Mouse (Mus musculus) neural tube, embryonic 15.5 days (tissue): ENCODE results near the gene Arntl. TPM values are rescaled to one million over a fixed set of nuclear protein-coding genes. Genes with fewer than 3 reads are reported as not detected.

Source experiments
- ATAC-seq: fragments of 200-750 bp; cut with Nextera tagmentation; 2 replicates; pipeline ENCODE4 v1.8.0; 2017; ENCODE audit warnings: mild to moderate bottlenecking, moderate TSS enrichment, moderate library complexity; ENCODE audit not compliant: low FRiP score
- H3K27ac ChIP-seq: fragments of 300-500 bp; sonication (generic); replicated peaks from 2 replicates; pipeline ENCODE4 v1.5.1; 2015; ENCODE audit warnings: mild to moderate bottlenecking, inconsistent platforms
- H3K27me3 ChIP-seq: fragments of 300-500 bp; sonication (generic); replicated peaks from 2 replicates; pipeline ENCODE4 v1.6.1; 2015; ENCODE audit warnings: inconsistent platforms
- H3K36me3 ChIP-seq: fragments of 300-500 bp; sonication (generic); 2 replicates; pipeline ENCODE4 v1.6.1; 2015; ENCODE audit warnings: inconsistent platforms
- H3K4me1 ChIP-seq: fragments of 300-500 bp; sonication (generic); 2 replicates; pipeline ENCODE4 v1.6.1; 2015; ENCODE audit warnings: inconsistent platforms
- H3K4me2 ChIP-seq: fragments of 300-500 bp; sonication (generic); 2 replicates; pipeline ENCODE4 v1.6.1; 2015; ENCODE audit warnings: inconsistent platforms, mild to moderate bottlenecking, moderate library complexity
- H3K4me3 ChIP-seq: fragments of 300-500 bp; sonication (generic); replicated peaks from 2 replicates; pipeline ENCODE4 v1.5.1; 2015; ENCODE audit warnings: mild to moderate bottlenecking, inconsistent platforms
- H3K9ac ChIP-seq: fragments of 300-500 bp; sonication (generic); replicated peaks from 2 replicates; pipeline ENCODE4 v1.6.1; 2015; ENCODE audit warnings: mild to moderate bottlenecking, inconsistent platforms
- H3K9me3 ChIP-seq: fragments of 300-500 bp; sonication (generic); replicated peaks from 2 replicates; pipeline ENCODE4 v1.6.1; 2016; ENCODE audit warnings: inconsistent platforms
- WGBS: fragments of 180-500 bp; shearing (Covaris S2); methylation state at CpG from one replicate; pipeline ENCODE4 v1.1.7; 2015; ENCODE audit warnings: mixed read lengths; 5-methylcytosine and 5-hydroxymethylcytosine counted together
- polyA plus RNA-seq: library from polyadenylated mRNA; unstranded; fragments of >200 nt; fragmentation: Nextera tagmentation; extraction: Ambion mirVana; gene quantifications from 2 replicates; pipeline ENCODE4 v1.2.1, GENCODE M21; 2015

Gene Arntl
- polyA plus RNA-seq, 1 experiment from 2014 or later, result 14.4 TPM

DNA sequence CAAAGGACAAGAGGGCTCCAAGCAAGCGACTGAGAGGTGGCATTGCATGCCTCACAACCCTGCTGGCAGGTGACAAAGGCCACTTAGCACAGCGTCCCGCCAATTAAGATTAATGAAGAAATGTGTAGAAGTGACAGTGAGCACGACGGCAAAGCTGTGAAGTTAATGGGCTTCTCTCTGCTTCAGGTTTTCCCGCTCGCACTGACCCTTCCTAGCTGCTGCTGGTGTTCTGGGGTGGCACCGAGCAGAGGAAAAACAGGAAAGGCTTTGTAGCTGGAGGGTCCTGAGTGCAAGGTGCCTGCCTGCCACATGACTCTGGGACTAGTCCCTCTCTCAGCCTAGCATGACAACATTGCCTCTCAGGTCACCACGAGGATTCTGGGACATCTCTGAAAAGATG is 18.7 kb upstream of the Arntl start:
- 60% methylated on average over 9 of the region's 9 CpGs for WGBS

DNA sequence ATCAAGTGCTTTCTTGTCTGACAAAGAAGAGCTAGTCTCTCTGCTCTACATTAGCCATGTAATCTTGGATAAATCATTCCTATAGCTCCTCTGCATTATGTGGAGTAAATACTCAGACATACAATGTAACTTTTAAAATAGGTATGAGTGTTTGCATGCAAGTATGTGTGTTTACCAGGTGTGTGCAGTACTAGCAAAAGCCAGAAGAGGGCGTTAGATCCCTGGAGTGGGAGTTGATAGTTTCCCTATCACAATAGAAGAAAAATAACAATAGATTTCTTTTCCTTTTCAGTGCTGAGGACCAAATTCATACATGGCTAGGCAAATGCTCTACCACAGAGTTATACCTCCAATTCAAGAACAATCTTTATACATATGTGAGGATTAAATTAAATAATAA is 15.5 kb upstream of the Arntl start:
- H3K9ac ChIP-seq, result no peak overlapping the region
- H3K36me3 ChIP-seq, result no peaks in the 10 kb centered on the region
- no peak for ATAC-seq
- H3K27ac ChIP-seq, result no peak overlapping the region
- WGBS, result 79% methylated on average over 1 of the region's 1 CpGs
- no peak overlapping the region for H3K4me2 ChIP-seq
- H3K27me3 ChIP-seq, result no peaks in the 10 kb centered on the region
- H3K4me3 ChIP-seq, result no peak overlapping the region
- no peaks in the 10 kb centered on the region for H3K9me3 ChIP-seq
- no peaks in the 10 kb centered on the region for H3K4me1 ChIP-seq

More for the DNA sequence above, 18.7 kb upstream of the Arntl start:
- no peaks in the 10 kb centered on the region for H3K27me3 ChIP-seq
- no peaks in the 10 kb centered on the region for H3K9me3 ChIP-seq
- no peak overlapping the region for H3K27ac ChIP-seq
- no peak overlapping the region for H3K9ac ChIP-seq
- no peaks in the 10 kb centered on the region for H3K36me3 ChIP-seq
- no peak overlapping the region for H3K4me3 ChIP-seq
- no peak overlapping the region for H3K4me2 ChIP-seq
- no peaks in the 10 kb centered on the region for H3K4me1 ChIP-seq
- no peak for ATAC-seq

DNA sequence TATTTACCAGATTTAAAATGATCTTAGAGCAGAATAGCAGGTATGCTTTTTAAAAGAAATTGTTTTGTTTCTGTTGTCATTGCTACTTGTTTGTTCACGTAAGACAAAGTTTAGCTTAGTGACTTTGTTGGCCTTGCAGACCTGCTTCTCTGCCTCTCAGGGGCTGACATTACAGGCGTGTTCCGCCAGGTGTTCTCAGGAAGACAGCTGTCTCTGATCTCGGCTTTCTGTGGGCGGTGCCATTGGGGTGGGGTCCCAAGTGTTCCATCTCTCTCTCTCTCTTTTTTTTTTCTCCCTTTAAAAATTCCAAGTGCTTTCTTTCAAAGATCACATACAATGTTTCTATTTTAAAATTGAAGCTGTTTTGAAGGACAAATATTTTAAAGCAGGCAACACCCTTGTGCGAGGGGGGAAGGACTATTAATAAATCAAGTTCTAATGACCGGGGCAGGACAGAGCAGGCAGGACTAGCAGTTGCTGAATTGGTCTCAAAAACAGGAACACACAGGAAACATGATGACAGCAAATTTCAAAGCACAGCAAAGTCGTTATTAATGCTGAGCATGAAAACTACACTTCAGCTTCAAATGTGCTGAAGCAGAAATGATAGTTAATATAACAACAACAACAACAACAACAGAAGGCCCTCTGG is 14.4 kb upstream of the Arntl start:
- H3K9ac ChIP-seq, result no peak overlapping the region
- H3K27me3 ChIP-seq, result no peaks in the 10 kb centered on the region
- WGBS, result 54% methylated on average over 8 of the region's 8 CpGs
- H3K9me3 ChIP-seq, result no peaks in the 10 kb centered on the region
- no peaks in the 10 kb centered on the region for H3K36me3 ChIP-seq
- no peaks in the 10 kb centered on the region for H3K4me1 ChIP-seq
- H3K4me2 ChIP-seq, result no peak overlapping the region
- no peak overlapping the region for H3K4me3 ChIP-seq
- ATAC-seq, result no peak
- H3K27ac ChIP-seq, result no peak overlapping the region

DNA sequence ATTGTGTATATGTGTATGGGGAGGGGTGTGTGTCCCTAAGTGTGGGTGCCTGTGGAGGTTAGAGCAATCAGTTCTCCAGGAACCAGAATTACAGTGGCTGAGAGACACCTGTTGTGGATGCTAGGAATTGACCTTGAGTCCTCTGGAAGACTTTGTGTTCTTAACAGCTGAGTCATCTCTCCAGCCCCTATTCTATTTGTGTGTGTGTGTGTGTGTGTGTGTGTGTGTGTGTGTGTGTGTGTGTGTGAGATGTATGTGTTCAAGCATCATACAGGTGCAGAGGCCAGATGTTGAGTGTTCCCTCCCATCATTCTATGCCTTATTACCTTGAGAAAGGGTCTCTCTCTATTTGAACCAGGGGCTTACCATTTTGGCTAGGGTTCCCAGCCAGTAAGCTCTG is 13.4 kb upstream of the Arntl start:
- Histone ChIP-seq H3K4me2 (no peak overlapping the region), H3K9me3 (no peaks in the 10 kb centered on the region), H3K9ac (no peak overlapping the region), H3K36me3 (no peaks in the 10 kb centered on the region), H3K27me3 (no peaks in the 10 kb centered on the region), H3K4me3 (no peak overlapping the region), H3K4me1 (no peaks in the 10 kb centered on the region), H3K27ac (no peak overlapping the region)
- ATAC-seq, result no peak

GRCm38 (mm10) chr7:113195271-113195670 is 12.0 kb upstream of the Arntl start:
- H3K36me3 ChIP-seq, result no peaks in the 10 kb centered on the region
- H3K4me1 ChIP-seq, result no peaks in the 10 kb centered on the region
- no peak overlapping the region for H3K4me3 ChIP-seq
- no peaks in the 10 kb centered on the region for H3K27me3 ChIP-seq
- no peak overlapping the region for H3K4me2 ChIP-seq
- no peak for ATAC-seq
- WGBS, result 71% methylated on average over 2 of the region's 2 CpGs
- no peak overlapping the region for H3K27ac ChIP-seq
- no peak overlapping the region for H3K9ac ChIP-seq
- no peaks in the 10 kb centered on the region for H3K9me3 ChIP-seq

DNA sequence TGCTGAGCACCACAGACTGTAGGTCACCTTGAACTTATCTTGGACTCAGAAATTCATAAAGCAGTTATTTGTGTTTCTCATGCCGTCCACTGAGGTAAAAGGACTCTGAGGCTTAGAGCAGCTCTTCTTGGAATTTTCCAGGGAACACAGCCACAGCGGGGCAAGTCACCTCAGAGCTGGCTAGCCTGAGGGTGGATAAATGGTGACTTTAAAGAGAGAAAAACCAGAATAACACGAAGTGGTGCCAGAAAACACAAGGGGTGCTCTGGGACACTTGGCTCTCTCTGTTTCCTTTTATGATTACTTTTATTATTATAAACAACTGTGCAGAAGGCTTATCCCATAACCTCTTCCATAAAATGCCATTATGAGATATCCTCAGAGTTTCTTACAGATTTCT is 11.1 kb upstream of the Arntl start:
- WGBS, result 80% methylated on average over 3 of the region's 3 CpGs
- H3K4me1 ChIP-seq, result no peaks in the 10 kb centered on the region
- H3K27ac ChIP-seq, result no peak overlapping the region
- no peaks in the 10 kb centered on the region for H3K27me3 ChIP-seq
- H3K36me3 ChIP-seq, result no peaks in the 10 kb centered on the region
- no peak overlapping the region for H3K4me2 ChIP-seq
- no peak for ATAC-seq
- no peak overlapping the region for H3K9ac ChIP-seq
- no peak overlapping the region for H3K4me3 ChIP-seq
- no peaks in the 10 kb centered on the region for H3K9me3 ChIP-seq

- Histone ChIP-seq H3K9ac (no peak overlapping the region), H3K4me2 (no peak overlapping the region), H3K36me3 (no peaks in the 10 kb centered on the region), H3K4me1 (peaks cover 4% of the 10 kb centered on the region; the same call in 1 of the 2 replicates), H3K27ac (no peak overlapping the region), H3K4me3 (no peak overlapping the region), H3K27me3 (no peaks in the 10 kb centered on the region), H3K9me3 (no peaks in the 10 kb centered on the region)
- WGBS, result 52% methylated on average over 10 of the region's 10 CpGs
- ATAC-seq, result no peak
Measured at GRCm38 (mm10) chr7:113197161-113197775, 10.0 kb upstream of the Arntl start.

DNA sequence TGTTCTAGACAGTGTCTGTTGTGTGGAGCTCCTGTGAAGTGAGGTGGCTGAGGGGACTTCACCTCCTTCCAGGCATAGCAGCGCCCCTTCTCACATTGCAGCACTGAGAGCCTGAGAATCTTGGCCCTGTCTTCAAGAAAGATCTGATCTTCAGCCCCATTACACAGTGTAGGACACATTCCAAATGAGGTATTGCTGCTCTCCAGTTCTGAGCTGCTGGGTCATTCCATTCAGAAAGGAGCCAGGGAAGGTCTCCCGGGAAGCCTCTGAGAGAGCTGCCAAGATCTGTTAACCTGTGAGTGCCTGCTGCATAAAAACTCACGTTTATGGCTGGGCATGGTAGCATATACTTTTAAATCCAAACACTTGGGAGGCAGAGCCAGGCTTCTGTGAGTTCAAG is 5.7 kb upstream of the Arntl start:
- H3K9me3 ChIP-seq, result no peaks in the 10 kb centered on the region
- no peak overlapping the region for H3K4me3 ChIP-seq
- H3K27ac ChIP-seq, result no peak overlapping the region
- H3K4me1 ChIP-seq, result peaks cover 12% of the 10 kb centered on the region
- WGBS, result 46% methylated on average over 3 of the region's 3 CpGs
- H3K36me3 ChIP-seq, result no peaks in the 10 kb centered on the region
- H3K9ac ChIP-seq, result no peak overlapping the region
- peaks cover 19% of the 10 kb centered on the region for H3K27me3 ChIP-seq
- ATAC-seq, result no peak
- no peak overlapping the region for H3K4me2 ChIP-seq

DNA sequence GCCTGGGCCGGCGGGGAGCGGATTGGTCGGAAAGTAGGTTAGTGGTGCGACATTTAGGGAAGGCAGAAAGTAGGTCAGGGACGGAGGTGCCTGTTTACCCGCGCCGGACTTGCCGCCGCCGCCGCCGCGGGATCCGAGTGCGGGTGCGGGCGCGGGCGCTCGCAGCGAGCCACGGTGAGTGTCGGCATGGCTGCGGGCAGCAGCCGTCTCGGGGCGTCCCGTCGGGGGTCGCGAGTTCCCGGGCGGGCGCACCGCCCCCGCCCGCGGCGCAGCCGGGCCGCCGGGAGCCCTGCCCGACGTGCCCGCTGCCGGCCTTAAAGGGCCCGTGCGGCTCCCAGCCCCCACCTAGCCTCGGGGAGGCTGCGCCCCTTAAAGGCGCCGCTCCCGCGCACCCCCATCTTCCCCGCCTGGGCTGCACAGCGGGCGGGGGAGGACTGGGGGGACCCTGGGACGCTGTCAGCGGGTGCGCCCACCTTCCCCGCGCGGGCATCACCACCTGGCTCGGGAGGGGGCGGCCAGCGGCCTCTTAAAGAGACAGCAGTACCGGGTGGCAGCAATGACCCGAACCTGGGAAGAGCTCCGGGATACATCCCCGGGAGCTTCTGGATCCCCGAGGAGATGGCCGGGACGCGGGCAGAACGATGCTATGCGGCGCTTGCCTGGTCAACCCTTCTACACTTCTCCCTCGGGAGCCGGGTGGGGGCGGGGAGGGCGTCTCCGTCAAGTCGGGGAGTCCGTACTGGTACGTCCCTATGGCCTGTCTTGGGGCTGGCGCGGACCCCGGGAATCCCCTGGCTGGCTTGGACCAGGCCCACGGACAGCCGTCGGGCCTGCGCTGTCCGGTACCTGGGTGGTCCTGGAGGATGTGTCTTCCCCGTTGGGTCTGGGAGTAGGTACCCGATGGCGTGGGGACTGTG is 464 bp downstream of the Arntl start:
- peaks cover 37% of the 10 kb centered on the region for H3K27me3 ChIP-seq
- ATAC-seq, result peak; percentile 84
- under 1% methylated on average over 84 of the region's 98 CpGs for WGBS

GRCm38 (mm10) chr7:113208388-113208753 is 1.1 kb downstream of the Arntl start:
- Histone ChIP-seq H3K9me3 (no peaks in the 10 kb centered on the region), H3K4me3 (peak overlapping the region; percentile 87), H3K36me3 (no peaks in the 10 kb centered on the region), H3K9ac (peak overlapping the region; percentile 72), H3K27ac (no peak overlapping the region), H3K4me1 (peaks cover 37% of the 10 kb centered on the region), H3K4me2 (peak overlapping the region; percentile 81), H3K27me3 (peaks cover 37% of the 10 kb centered on the region)
- WGBS, result 3% methylated on average over 19 of the region's 19 CpGs
- no peak for ATAC-seq

More for the DNA sequence above, 464 bp downstream of the Arntl start:
- H3K4me2 ChIP-seq, result peak overlapping the region; percentile 81
- peak overlapping the region; percentile 94 for H3K27ac ChIP-seq
- H3K9ac ChIP-seq, result peak overlapping the region; percentile 72
- H3K4me1 ChIP-seq, result peaks cover 37% of the 10 kb centered on the region
- H3K36me3 ChIP-seq, result no peaks in the 10 kb centered on the region
- no peaks in the 10 kb centered on the region for H3K9me3 ChIP-seq
- peak overlapping the region; percentile 87 for H3K4me3 ChIP-seq

GRCm38 (mm10) chr7:113210441-113210840 is 3.2 kb downstream of the Arntl start:
- Histone ChIP-seq H3K27me3 (peaks cover 27% of the 10 kb centered on the region), H3K4me2 (0 out of 2 replicates have a peak overlapping the region, but pooled peaks have one; percentile 9), H3K9ac (0 out of 2 replicates have a peak overlapping the region, but pooled peaks have one; percentile 14), H3K4me1 (peaks cover 48% of the 10 kb centered on the region), H3K9me3 (no peaks in the 10 kb centered on the region), H3K36me3 (no peaks in the 10 kb centered on the region), H3K4me3 (no peak overlapping the region), H3K27ac (no peak overlapping the region)
- ATAC-seq, result no peak
- WGBS, result 20% methylated on average over 4 of the region's 4 CpGs
